Mouse (Mus musculus): ENCODE measurements around the gene Krt8.

- TF ChIP-seq CTCF (IDR thresholded peaks at IDR 0.05; ENCODE audit: borderline replicate concordance, insufficient read depth, low read depth, low read length) (no peak), POLR2A (IDR thresholded peaks at IDR 0.05; ENCODE audit: borderline replicate concordance, insufficient read depth, low read length) (no peak)
Measured at GRCm38 (mm10) chr15:101999676-102000335, 4.5 kb downstream of the Krt8 start.
